Mouse (Mus musculus): ENCODE results near the gene Nisch.

Gene Nisch

DNA sequence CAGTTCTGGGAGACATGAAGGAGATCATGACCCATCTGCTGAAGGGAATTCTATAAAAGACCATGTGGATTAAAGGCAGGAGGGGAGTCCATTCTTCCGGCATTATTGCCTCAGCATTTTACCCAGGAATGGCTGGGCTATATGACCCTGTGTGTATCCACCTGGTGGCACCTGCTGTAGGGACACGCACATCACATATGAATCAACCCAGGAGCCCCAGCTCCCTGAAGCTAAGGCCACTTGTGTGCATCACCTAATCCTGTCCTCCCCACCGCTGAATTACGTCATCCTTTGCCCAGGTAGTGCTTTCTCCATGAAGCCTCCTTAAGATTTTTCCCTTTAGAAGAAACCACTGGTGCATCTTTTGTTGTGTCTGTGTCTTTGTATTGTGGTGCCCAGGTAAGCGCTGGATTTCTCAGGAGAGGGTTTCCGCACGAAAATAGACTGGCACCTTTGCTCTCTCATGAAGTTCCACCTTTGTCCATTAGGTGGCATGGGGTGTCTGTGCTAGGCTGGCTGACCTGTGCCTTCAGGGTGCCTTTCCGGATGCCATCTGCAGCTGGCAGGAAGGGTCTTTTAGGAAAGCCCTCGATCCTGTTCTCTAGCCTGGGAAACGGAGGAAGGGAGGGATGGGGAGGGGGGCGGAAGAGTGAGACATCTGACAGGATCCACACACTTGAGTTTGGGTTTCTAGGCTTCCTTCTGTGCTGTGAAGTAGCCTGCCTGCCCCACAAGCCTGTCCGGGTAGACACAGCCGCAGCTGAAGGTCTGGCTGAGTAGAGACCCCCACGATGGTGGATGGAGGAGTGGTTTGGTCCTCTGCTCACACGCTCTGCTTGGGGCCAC lies 1.4 kb downstream of the Nisch start:
- DNase-seq (ENCODE audit: low spot score) = peak; percentile 67

GRCm38 (mm10) chr14:31214684-31215083 lies 2.1 kb downstream of the Nisch start:
- no peak for DNase-seq (ENCODE audit: low spot score)

DNA sequence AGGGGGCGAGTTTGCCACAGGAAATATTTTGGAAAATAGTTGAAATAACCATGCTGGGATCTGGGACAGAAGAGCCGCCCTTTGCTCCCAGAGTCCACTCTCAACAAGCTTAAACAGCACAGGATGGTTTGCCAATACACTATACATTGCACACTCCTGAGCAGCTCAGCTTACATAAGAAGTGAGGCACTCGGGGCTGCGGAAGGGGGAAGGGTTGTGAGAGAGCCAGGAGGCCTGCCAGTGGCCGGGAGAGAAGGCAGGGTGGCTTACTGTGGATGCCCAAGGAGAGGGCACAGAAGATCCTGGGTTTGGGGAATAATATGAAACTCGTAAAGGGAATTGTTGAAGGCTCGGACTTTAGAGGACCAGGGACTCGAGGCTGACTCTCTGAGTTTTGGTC lies 2.9 kb downstream of the Nisch start:
- DNase-seq (ENCODE audit: low spot score) = no peak

GRCm38 (mm10) chr14:31212499-31212898 lies 4.2 kb downstream of the Nisch start:
- no peak for DNase-seq (ENCODE audit: low spot score)

DNA sequence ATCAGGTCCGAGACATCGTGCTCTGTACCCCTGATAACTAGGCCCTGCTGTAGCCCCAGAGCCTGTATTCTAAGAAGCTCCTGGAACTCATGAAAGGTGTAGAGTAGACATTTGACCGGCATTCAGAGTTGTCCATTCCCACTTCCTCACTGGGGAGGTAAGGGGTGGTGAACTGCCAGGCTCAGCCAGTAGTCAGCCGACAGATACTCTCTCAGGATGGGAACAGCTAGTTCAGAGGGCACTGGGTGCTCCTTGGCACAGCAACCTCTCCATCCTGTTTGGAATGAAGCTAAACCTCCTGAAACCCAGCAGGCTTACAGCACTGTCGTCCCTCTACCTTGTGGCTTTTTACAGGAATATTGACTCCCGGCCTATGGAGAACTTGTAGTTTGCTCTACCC lies 4.9 kb downstream of the Nisch start:
- DNase-seq (ENCODE audit: low spot score) = no peak

GRCm38 (mm10) chr14:31209133-31209557 lies 7.6 kb downstream of the Nisch start:
- DNase-seq (ENCODE audit: low spot score) = no peak

GRCm38 (mm10) chr14:31208084-31208483 lies 8.7 kb downstream of the Nisch start, which contains the start of gene Tnnc1:
Gene Tnnc1, plus strand, starts transcription at chr14:31208312.
- no peak for DNase-seq (ENCODE audit: low spot score)

GRCm38 (mm10) chr14:31207070-31207830 lies 9.5 kb downstream of the Nisch start:
- DNase-seq (ENCODE audit: low spot score) = no peak

DNA sequence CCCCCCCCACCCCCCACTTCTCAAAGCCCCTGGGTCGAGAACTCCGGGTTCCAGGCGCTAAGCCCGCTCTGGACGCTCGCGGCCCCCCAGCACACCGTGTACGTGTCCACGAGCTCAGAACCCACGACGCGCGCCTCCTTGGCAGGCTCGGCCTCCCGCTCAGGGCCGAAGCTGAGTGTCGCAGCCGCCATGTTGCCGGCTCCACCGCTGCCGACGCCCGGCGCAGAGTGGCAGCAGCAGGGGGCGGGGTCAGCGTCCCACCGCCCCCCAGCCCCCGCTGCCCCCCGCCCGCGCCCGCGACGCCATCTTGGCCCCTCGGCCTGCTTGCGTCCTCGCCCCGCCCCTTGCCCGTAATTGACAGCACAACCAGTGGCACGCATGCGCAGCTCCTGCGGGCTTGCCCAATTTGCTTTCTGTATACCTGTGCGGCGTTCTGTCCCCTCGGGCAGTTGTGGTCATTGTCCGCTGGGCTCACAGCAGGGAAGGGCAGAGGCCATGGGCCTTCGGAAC lies 10.2 kb downstream of the Nisch start:
- peak; percentile 92 for DNase-seq (ENCODE audit: low spot score)

DNA sequence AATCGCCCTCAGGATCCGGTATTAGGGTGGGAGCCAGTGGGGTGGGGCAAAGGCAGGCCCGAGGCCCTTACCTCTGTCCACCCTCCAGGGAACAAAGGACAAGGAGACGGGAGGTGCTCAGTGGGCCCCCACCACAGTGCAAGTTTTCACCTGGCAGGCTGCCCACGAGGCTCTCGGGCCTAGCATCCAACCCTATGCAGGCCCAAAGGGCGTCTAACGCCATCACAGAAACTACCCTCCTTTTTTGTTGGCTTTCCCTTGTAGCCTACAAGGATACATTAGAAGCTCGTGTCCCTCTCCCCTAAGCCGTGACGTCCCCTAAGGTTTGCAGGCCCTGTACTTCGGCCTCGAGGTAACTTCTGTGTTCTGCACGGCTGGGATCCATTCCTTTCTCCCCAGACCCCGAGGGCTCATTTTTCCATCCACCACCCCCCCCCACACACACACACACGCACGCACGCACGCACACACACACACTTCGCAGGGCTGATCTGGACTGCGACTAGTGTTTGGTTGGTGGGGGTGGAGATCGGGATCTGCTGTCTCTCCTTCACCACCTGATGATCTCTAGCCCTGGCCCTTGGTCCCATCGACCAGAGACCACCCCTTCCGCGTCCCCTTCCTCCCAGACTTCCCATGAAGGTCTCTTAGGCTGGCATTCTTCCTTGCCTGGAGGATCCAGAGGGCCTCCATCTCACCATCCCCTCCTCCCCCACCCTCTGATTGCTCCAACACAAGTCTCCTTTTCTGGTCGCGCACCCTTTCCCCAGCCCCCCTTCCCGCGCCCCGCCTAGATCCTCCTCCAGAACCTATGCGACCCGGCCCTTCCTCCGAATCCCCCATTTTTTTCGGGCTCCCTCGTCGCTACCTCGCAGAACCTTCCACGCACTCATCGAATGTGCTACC lies 10.9 kb downstream of the Nisch start:
- DNase-seq (ENCODE audit: low spot score) = peak; percentile 37

- DNase-seq (ENCODE audit: low spot score) = no peak
Measured at GRCm38 (mm10) chr14:31205244-31205561, 11.5 kb downstream of the Nisch start.

DNA sequence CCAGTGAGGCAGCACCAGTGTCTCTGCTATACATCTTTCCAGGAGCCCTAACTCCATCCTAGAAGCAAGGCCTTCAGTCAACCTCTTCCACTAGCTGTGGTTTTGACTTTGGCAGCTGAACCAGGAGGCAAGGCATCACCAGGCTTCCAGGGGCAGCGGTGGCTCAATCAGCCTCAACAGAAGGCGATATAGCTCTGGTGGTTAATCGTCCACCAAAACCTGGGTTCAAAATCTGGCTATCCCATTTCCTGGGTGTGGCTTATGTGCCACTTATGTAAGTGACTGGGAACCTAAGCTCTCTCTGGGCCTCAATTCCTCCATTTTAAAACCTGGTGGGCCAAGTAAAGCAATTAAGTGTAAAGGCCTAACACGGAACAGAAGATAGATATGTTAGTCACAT lies 11.9 kb downstream of the Nisch start:
- no peak for DNase-seq (ENCODE audit: low spot score)

GRCm38 (mm10) chr14:31200038-31200437 lies 16.7 kb downstream of the Nisch start:
- DNase-seq (ENCODE audit: low spot score) = no peak

DNA sequence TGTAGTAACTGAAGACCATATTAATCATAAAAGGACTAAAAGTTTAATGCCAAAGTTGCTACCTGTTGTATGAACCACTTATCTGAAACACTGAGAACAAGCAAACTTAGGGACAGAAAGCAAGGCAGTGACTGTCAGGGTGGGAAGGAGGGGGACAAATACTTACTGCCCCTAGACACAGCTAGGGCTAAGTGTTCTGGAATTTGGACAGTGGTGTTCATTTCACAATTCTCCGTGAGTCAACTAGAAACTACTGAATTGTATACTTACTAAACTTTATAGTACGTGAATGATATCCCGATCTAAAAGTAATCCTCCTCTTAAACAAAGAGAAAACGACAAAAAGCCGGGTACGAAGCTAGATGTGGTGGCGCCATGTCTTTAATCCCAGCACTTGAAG lies 17.1 kb downstream of the Nisch start:
- no peak for DNase-seq (ENCODE audit: low spot score)

GRCm38 (mm10) chr14:31197547-31198516 lies 18.9 kb downstream of the Nisch start:
- no peak for DNase-seq (ENCODE audit: low spot score)

DNA sequence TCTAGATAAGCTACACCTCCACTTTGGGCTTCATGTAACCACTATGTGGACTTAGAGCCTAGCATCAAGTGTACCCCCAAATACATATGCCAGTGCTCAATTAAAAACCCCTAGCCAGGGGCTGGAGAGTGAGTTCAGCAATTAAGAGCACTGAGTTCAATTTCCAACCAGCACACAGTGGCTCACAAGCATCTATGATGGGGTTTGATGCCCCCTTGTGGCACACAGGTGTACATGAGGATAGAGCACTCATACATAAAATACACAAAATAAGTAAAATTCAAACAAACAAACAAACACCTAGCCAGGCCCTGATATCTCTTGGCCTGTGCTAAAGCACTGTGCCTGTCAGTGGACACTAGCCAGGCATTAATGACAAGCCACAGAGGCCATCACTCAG lies 20.8 kb downstream of the Nisch start:
- no peak for DNase-seq (ENCODE audit: low spot score)

- no peak for DNase-seq (ENCODE audit: low spot score)
Measured at GRCm38 (mm10) chr14:31195521-31195920, 21.2 kb downstream of the Nisch start.

GRCm38 (mm10) chr14:31194891-31195513 lies 21.7 kb downstream of the Nisch start:
- DNase-seq (ENCODE audit: low spot score) = peak; percentile 69

GRCm38 (mm10) chr14:31194441-31194840 lies 22.3 kb downstream of the Nisch start:
- no peak for DNase-seq (ENCODE audit: low spot score)

- no peak for DNase-seq (ENCODE audit: low spot score)
Measured at GRCm38 (mm10) chr14:31193791-31194190, 23.0 kb downstream of the Nisch start.
